Mouse (Mus musculus) limb, embryonic 12.5 days (tissue): ENCODE data around the gene Hps3. TPM values are rescaled to one million over a fixed set of nuclear protein-coding genes. Genes with fewer than 3 reads are reported as not detected.
"Not testable (repeated sequence)": the region's sequence is repeated elsewhere in the genome, so short reads cannot be mapped to it uniquely, and the experiment has no call there.

Experiments
- ATAC-seq: fragments of 200-750 bp; cut with Nextera tagmentation; 2 replicates; pipeline ENCODE4 v1.8.0; 2017; ENCODE audit warnings: low read depth, moderate TSS enrichment; ENCODE audit not compliant: insufficient number of reproducible peaks, insufficient read depth, low FRiP score, low TSS enrichment
- H3K27ac ChIP-seq: fragments of 300-500 bp; sonication (generic); 2 replicates; pipeline ENCODE4 v1.5.1; 2016; ENCODE audit warnings: mild to moderate bottlenecking, moderate library complexity
- H3K27me3 ChIP-seq: fragments of 300-500 bp; sonication (generic); 2 replicates; pipeline ENCODE4 v1.6.1; 2016; ENCODE audit warnings: mild to moderate bottlenecking, moderate library complexity
- H3K36me3 ChIP-seq: fragments of 300-500 bp; sonication (generic); 2 replicates; pipeline ENCODE4 v1.6.1; 2016; ENCODE audit warnings: mild to moderate bottlenecking, moderate library complexity
- H3K4me1 ChIP-seq: fragments of 300-500 bp; sonication (generic); replicated peaks from 2 replicates; pipeline ENCODE4 v1.6.1; 2016
- H3K4me2 ChIP-seq: fragments of 300-500 bp; sonication (generic); 2 replicates; pipeline ENCODE4 v1.6.1; 2016; ENCODE audit warnings: mild to moderate bottlenecking, moderate library complexity
- H3K4me3 ChIP-seq: fragments of 300-500 bp; sonication (generic); replicated peaks from 2 replicates; pipeline ENCODE4 v1.5.1; 2016; ENCODE audit warnings: mild to moderate bottlenecking
- H3K9ac ChIP-seq: fragments of 300-500 bp; sonication (generic); replicated peaks from 2 replicates; pipeline ENCODE4 v1.6.1; 2016; ENCODE audit warnings: mild to moderate bottlenecking, moderate library complexity
- H3K9me3 ChIP-seq: fragments of 300-500 bp; sonication (generic); 2 replicates; pipeline ENCODE4 v1.6.1; 2016; ENCODE audit warnings: mild to moderate bottlenecking, moderate library complexity
- WGBS: fragments of 180-500 bp; shearing (Covaris S2); methylation state at CpG from one replicate; pipeline ENCODE4 v1.1.7; 2016; 5-methylcytosine and 5-hydroxymethylcytosine counted together
- polyA plus RNA-seq: library from polyadenylated mRNA; unstranded; fragments of >200 nt; fragmentation: Nextera tagmentation; extraction: Ambion mirVana; gene quantifications from 2 replicates; pipeline ENCODE4 v1.2.1, GENCODE M21; 2016

The Hps3 gene
- polyA plus RNA-seq, 1 experiment from 2014 or later: 9.6 TPM

- peaks cover 26% of the 10 kb centered on the region for H3K36me3 ChIP-seq
- H3K27me3 ChIP-seq: no peaks in the 10 kb centered on the region
- 0 out of 2 replicates have a peak, but pooled peaks cover 1% of the 10 kb centered on the region for H3K4me1 ChIP-seq
- no peak for ATAC-seq
- no peak overlapping the region for H3K4me2 ChIP-seq
- no peak overlapping the region for H3K9ac ChIP-seq
- WGBS: 91% methylated on average over 3 of the region's 3 CpGs
- no peaks in the 10 kb centered on the region for H3K9me3 ChIP-seq
- H3K4me3 ChIP-seq: no peak overlapping the region
- H3K27ac ChIP-seq: no peak overlapping the region
Measured at GRCm38 (mm10) chr3:20028640-20029039, 6.5 kb downstream of the Hps3 start.

GRCm38 (mm10) chr3:20027788-20028187 lies 7.3 kb downstream of the Hps3 start:
- no peaks in the 10 kb centered on the region for H3K4me1 ChIP-seq
- no peak for ATAC-seq
- H3K27me3 ChIP-seq: no peaks in the 10 kb centered on the region
- no peak overlapping the region for H3K9ac ChIP-seq
- no peaks in the 10 kb centered on the region for H3K9me3 ChIP-seq
- H3K27ac ChIP-seq: no peak overlapping the region
- no peak overlapping the region for H3K4me3 ChIP-seq
- peaks cover 33% of the 10 kb centered on the region for H3K36me3 ChIP-seq
- H3K4me2 ChIP-seq: no peak overlapping the region
- WGBS: 82% methylated on average over 5 of the region's 5 CpGs

GRCm38 (mm10) chr3:20026996-20027689 lies 8.0 kb downstream of the Hps3 start:
- H3K4me1 ChIP-seq: no peaks in the 10 kb centered on the region
- WGBS: 90% methylated on average over 8 of the region's 8 CpGs
- H3K27ac ChIP-seq: no peak overlapping the region
- H3K9me3 ChIP-seq: no peaks in the 10 kb centered on the region
- no peaks in the 10 kb centered on the region for H3K27me3 ChIP-seq
- H3K9ac ChIP-seq: no peak overlapping the region
- ATAC-seq: no peak
- H3K36me3 ChIP-seq: peaks cover 39% of the 10 kb centered on the region
- no peak overlapping the region for H3K4me2 ChIP-seq
- H3K4me3 ChIP-seq: no peak overlapping the region

- Histone ChIP-seq H3K4me2 (no peak overlapping the region), H3K9ac (no peak overlapping the region), H3K27me3 (no peaks in the 10 kb centered on the region), H3K4me3 (no peak overlapping the region), H3K4me1 (no peaks in the 10 kb centered on the region), H3K27ac (no peak overlapping the region), H3K9me3 (no peaks in the 10 kb centered on the region), H3K36me3 (peaks cover 41% of the 10 kb centered on the region)
- ATAC-seq: no peak
Measured at GRCm38 (mm10) chr3:20026481-20026880, 8.6 kb downstream of the Hps3 start.

- peaks cover 47% of the 10 kb centered on the region for H3K36me3 ChIP-seq
- no peaks in the 10 kb centered on the region for H3K4me1 ChIP-seq
- H3K27me3 ChIP-seq: no peaks in the 10 kb centered on the region
- no peak overlapping the region for H3K4me2 ChIP-seq
- no peak overlapping the region for H3K27ac ChIP-seq
- H3K4me3 ChIP-seq: no peak overlapping the region
- no peak overlapping the region for H3K9ac ChIP-seq
- no peak for ATAC-seq
- H3K9me3 ChIP-seq: no peaks in the 10 kb centered on the region
- WGBS: 74% methylated on average over 1 of the region's 1 CpGs
Measured at GRCm38 (mm10) chr3:20023832-20024231, 11.3 kb downstream of the Hps3 start.

- H3K9me3 ChIP-seq: no peaks in the 10 kb centered on the region
- WGBS: 89% methylated on average over 8 of the region's 8 CpGs
- no peaks in the 10 kb centered on the region for H3K4me1 ChIP-seq
- no peak overlapping the region for H3K4me3 ChIP-seq
- H3K27ac ChIP-seq: no peak overlapping the region
- H3K9ac ChIP-seq: no peak overlapping the region
- no peaks in the 10 kb centered on the region for H3K27me3 ChIP-seq
- H3K4me2 ChIP-seq: no peak overlapping the region
- peaks cover 31% of the 10 kb centered on the region for H3K36me3 ChIP-seq
- no peak for ATAC-seq
Measured at GRCm38 (mm10) chr3:20018076-20018475, 17.0 kb downstream of the Hps3 start.

GRCm38 (mm10) chr3:20014454-20014853 lies 20.7 kb downstream of the Hps3 start:
- Histone ChIP-seq H3K27me3 (no peaks in the 10 kb centered on the region), H3K9me3 (no peaks in the 10 kb centered on the region), H3K4me3 (no peak overlapping the region), H3K36me3 (peaks cover 15% of the 10 kb centered on the region), H3K27ac (no peak overlapping the region), H3K9ac (no peak overlapping the region), H3K4me2 (no peak overlapping the region), H3K4me1 (peaks cover 7% of the 10 kb centered on the region; the same call in 1 of the 2 replicates)
- WGBS: 96% methylated on average over 2 of the region's 2 CpGs
- no peak for ATAC-seq

- ATAC-seq: not testable (repeated sequence)
- 0 out of 2 replicates have a peak overlapping the region, but pooled peaks have one; percentile 17 for H3K4me2 ChIP-seq
Measured at GRCm38 (mm10) chr3:20010905-20011304, 24.2 kb downstream of the Hps3 start.

GRCm38 (mm10) chr3:20010464-20010863 lies 24.7 kb downstream of the Hps3 start:
- H3K4me3 ChIP-seq: no peak overlapping the region
- H3K27me3 ChIP-seq: no peaks in the 10 kb centered on the region
- H3K4me2 ChIP-seq: 0 out of 2 replicates have a peak overlapping the region, but pooled peaks have one; percentile 17
- H3K9me3 ChIP-seq: no peaks in the 10 kb centered on the region
- peaks cover 7% of the 10 kb centered on the region; the same call in 1 of the 2 replicates for H3K4me1 ChIP-seq
- no peak overlapping the region for H3K9ac ChIP-seq
- H3K27ac ChIP-seq: peak overlapping the region; percentile 85
- no peak for ATAC-seq
- peaks cover 3% of the 10 kb centered on the region; the same call in 1 of the 2 replicates for H3K36me3 ChIP-seq
- 84% methylated on average over 9 of the region's 9 CpGs for WGBS

More at GRCm38 (mm10) chr3:20010905-20011304, 24.2 kb downstream of the Hps3 start:
- not testable (repeated sequence) for H3K9me3 ChIP-seq, H3K4me3 ChIP-seq, H3K4me1 ChIP-seq, H3K27me3 ChIP-seq, H3K36me3 ChIP-seq, H3K9ac ChIP-seq
- H3K27ac ChIP-seq: peak overlapping the region; percentile 85
- WGBS: 47% methylated on average over 7 of the region's 7 CpGs

GRCm38 (mm10) chr3:20007759-20008158 lies 27.4 kb downstream of the Hps3 start:
- Histone ChIP-seq H3K27me3 (no peaks in the 10 kb centered on the region), H3K27ac (no peak overlapping the region), H3K9ac (no peak overlapping the region), H3K36me3 (0 out of 2 replicates have a peak, but pooled peaks cover 8% of the 10 kb centered on the region), H3K4me3 (no peak overlapping the region), H3K4me2 (no peak overlapping the region), H3K4me1 (peaks cover 7% of the 10 kb centered on the region; the same call in 1 of the 2 replicates), H3K9me3 (no peaks in the 10 kb centered on the region)
- 76% methylated on average over 5 of the region's 5 CpGs for WGBS
- ATAC-seq: no peak

GRCm38 (mm10) chr3:20007275-20007674 lies 27.8 kb downstream of the Hps3 start:
- Histone ChIP-seq H3K36me3 (0 out of 2 replicates have a peak, but pooled peaks cover 9% of the 10 kb centered on the region), H3K4me2 (no peak overlapping the region), H3K27ac (no peak overlapping the region), H3K4me1 (peaks cover 7% of the 10 kb centered on the region; the same call in 1 of the 2 replicates), H3K4me3 (no peak overlapping the region), H3K27me3 (no peaks in the 10 kb centered on the region), H3K9me3 (no peaks in the 10 kb centered on the region), H3K9ac (no peak overlapping the region)
- no peak for ATAC-seq
- 84% methylated on average over 4 of the region's 4 CpGs for WGBS

- Histone ChIP-seq H3K9ac (no peak overlapping the region), H3K36me3 (peaks cover 13% of the 10 kb centered on the region; the same call in 1 of the 2 replicates), H3K27ac (no peak overlapping the region), H3K4me2 (no peak overlapping the region), H3K4me1 (peaks cover 3% of the 10 kb centered on the region; the same call in 1 of the 2 replicates), H3K4me3 (no peak overlapping the region), H3K27me3 (no peaks in the 10 kb centered on the region), H3K9me3 (no peaks in the 10 kb centered on the region)
- ATAC-seq: no peak
- WGBS: 75% methylated on average over 1 of the region's 1 CpGs
Measured at GRCm38 (mm10) chr3:20005611-20006010, 29.5 kb downstream of the Hps3 start.
